Mouse (Mus musculus) CH12.LX (cell line): Measurements from ENCODE around the gene Ppm1n.

ENCODE experiments used
- CHD2 ChIP-seq: IDR thresholded peaks from 2 replicates; pipeline ENCODE4 v1.6.1; 2011; ENCODE audit warnings: low read length, improper control_type of control experiment
- CTCF ChIP-seq, 2 experiments: IDR thresholded peaks in 1 of 2; conservative IDR thresholded peaks in 1 of 2; 2 replicates each; pipeline ENCODE4 v1.5.1; 2011 to 2012; ENCODE audit warnings: low read depth in 2 of 2, low read length in 2 of 2, improper control_type of control experiment in 1 of 2, inconsistent platforms in 1 of 2, mild to moderate bottlenecking in 1 of 2, moderate library complexity in 1 of 2
- EP300 ChIP-seq: IDR thresholded peaks from 2 replicates; pipeline ENCODE4 v1.6.1; 2011; ENCODE audit warnings: low read length, improper control_type of control experiment
- GABPA ChIP-seq: IDR thresholded peaks from 2 replicates; pipeline ENCODE4 v1.6.1; 2012; ENCODE audit warnings: low read depth, low read length, improper control_type of control experiment, inconsistent platforms; ENCODE audit not compliant: insufficient replicate concordance
- HCFC1 ChIP-seq: IDR thresholded peaks from 2 replicates; pipeline ENCODE4 v1.6.1; 2012; ENCODE audit warnings: low read depth, mild to moderate bottlenecking, inconsistent platforms, low read length, improper control_type of control experiment
- POLR2A ChIP-seq: IDR thresholded peaks from 2 replicates; pipeline ENCODE4 v1.6.1; 2011; ENCODE audit warnings: low read depth, mild to moderate bottlenecking, improper control_type of control experiment, low read length
- POLR2AphosphoS2 ChIP-seq: IDR thresholded peaks from 2 replicates; pipeline ENCODE4 v1.6.1; 2011; ENCODE audit warnings: low read depth, low read length, improper control_type of control experiment
- RAD21 ChIP-seq: IDR thresholded peaks from 2 replicates; pipeline ENCODE4 v1.6.1; 2011; ENCODE audit warnings: low read depth, mild to moderate bottlenecking, low read length, improper control_type of control experiment, moderate library complexity

DNA sequence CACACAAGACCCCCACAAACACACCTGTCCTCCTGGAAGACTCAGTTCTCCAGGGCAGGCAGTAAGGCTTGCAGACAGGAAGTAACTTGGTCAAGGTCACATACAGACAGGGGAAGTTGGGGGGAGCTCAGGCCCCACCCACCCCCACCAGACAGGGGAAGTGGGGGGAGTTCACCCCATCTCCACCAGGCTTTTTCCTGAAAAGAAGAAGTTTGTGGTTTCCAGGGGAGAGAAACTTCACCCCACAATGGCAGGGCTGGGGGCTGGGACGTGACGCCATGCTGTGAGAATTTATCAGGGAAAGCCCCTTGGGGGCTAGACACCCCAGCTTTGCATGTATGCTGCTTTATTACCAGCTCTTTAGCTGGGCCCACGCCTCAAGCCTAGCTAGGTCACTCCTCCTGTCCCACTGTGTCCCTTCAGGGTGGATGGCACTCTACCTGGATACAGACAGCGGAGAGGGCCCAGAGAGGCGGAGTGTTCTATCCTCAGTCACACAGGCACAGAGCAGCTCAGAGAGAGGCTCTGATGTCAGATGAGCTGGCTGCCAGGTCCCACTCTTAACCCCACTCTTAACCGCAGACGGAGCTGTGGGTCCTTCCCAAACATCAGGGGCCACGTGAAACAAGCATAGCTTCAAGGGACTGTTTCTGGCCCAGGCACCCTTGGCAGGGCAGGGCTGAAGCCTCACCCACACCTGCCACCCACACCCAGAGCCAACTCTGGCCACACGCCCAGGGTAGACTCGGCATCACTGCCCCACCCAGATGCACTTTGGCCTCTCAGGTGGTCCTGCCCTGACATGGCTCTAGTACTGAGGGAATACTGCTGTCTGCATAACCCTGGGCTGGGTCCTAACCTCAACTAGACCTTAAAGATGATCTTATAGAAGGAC, 13.7 kb downstream of the Ppm1n start:
- TF ChIP-seq HCFC1 (no peak; the same call in 1 of the 2 replicates), RAD21 (no peak), POLR2AphosphoS2 (no peak), GABPA (no peak), CHD2 (peak; percentile 79), CTCF (conservative IDR thresholded peaks at IDR 0.05 in 1 of 2, IDR thresholded peaks at IDR 0.05 in 1 of 2; ENCODE audit: low read depth in 2 of 2, low read length in 2 of 2) (no peak), POLR2A (peak; percentile 56), EP300 (peak; percentile 55)
